Mouse (Mus musculus) thymus, adult 2 months (tissue): ENCODE measurements at regions not wholly inside any gene's neighbourhood (a gene's known extent, or its start where the extent isn't known, plus 50 kb on each side); places are given as distances from the start of the nearest gene placed in this dataset.

Source experiments
- DNase-seq: peaks from one replicate; pipeline ENCODE4 v3.0.0; 2021
- H3K27ac ChIP-seq: fragments of 200-500 bp; 2 replicates; pipeline ENCODE4 v1.5.1; 2012; ENCODE audit warnings: low read length, control low read depth; ENCODE audit not compliant: control insufficient read depth, insufficient read depth
- H3K27me3 ChIP-seq: fragments of 200-500 bp; 2 replicates; pipeline ENCODE4 v1.6.1; 2012; ENCODE audit warnings: mild to moderate bottlenecking, low read length, moderate library complexity, mixed read lengths; ENCODE audit not compliant: control insufficient read depth, insufficient read depth
- H3K36me3 ChIP-seq: fragments of 200-500 bp; 2 replicates; pipeline ENCODE4 v1.6.1; 2012; ENCODE audit warnings: mild to moderate bottlenecking, low read length, moderate library complexity; ENCODE audit not compliant: control insufficient read depth, insufficient read depth
- H3K4me1 ChIP-seq: fragments of 200-500 bp; replicated peaks from 2 replicates; pipeline ENCODE4 v1.6.1; 2012; ENCODE audit warnings: low read length; ENCODE audit not compliant: control insufficient read depth, insufficient read depth
- H3K4me3 ChIP-seq: fragments of 200-500 bp; 2 replicates; pipeline ENCODE4 v1.5.1; 2012; ENCODE audit warnings: mild to moderate bottlenecking, low read length, control low read depth, moderate library complexity; ENCODE audit not compliant: control insufficient read depth, insufficient read depth
- CTCF ChIP-seq: fragments of 200-500 bp; IDR thresholded peaks from 2 replicates; pipeline ENCODE4 v1.5.1; 2012; ENCODE audit warnings: mild to moderate bottlenecking, control low read depth, low read length, moderate library complexity, borderline replicate concordance; ENCODE audit not compliant: control insufficient read depth, poor library complexity, insufficient read depth; ENCODE audit errors: extremely low read depth
- POLR2A ChIP-seq: fragments of 200-500 bp; IDR thresholded peaks from 2 replicates; pipeline ENCODE4 v1.6.1; 2012; ENCODE audit warnings: mild to moderate bottlenecking, low read length, control low read depth, moderate library complexity; ENCODE audit not compliant: control insufficient read depth, poor library complexity, insufficient read depth; ENCODE audit errors: extremely low read depth
- WGBS: fragments of 180-500 bp; shearing (Covaris S2); methylation state at CpG from one replicate; pipeline ENCODE4 v1.1.7; 2018; 5-methylcytosine and 5-hydroxymethylcytosine counted together

DNA sequence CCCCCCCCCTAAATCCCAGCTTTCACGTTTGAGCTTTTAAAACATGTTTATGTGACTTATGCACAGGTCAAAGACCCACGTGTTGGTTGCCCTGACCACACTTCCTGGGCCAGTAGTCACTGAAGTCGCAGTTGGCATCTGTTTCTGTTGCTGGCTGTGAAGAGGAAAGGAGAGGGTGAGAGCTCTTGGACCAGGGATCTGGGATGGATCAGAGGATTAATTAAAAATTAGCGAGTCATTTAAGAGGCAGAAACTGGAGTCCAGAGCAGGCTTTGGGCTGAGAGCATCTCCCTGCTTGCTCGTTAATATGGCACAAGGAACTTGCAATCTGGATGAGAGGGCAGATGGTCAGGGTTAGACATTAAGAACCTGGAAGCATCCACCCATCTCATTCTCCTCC lies 59.1 kb upstream of the Syt6 start:
- no peak overlapping the region for H3K27ac ChIP-seq
- H3K27me3 ChIP-seq = no peaks in the 10 kb centered on the region
- H3K4me3 ChIP-seq = no peak overlapping the region
- TF ChIP-seq CTCF = no peak
- TF ChIP-seq POLR2A = no peak
- 56% methylated on average over 5 of the region's 5 CpGs for WGBS
- DNase-seq = no peak
- peaks cover 3% of the 10 kb centered on the region for H3K4me1 ChIP-seq
- H3K36me3 ChIP-seq = no peaks in the 10 kb centered on the region

GRCm38 (mm10) chr3:103517376-103518304 lies 57.4 kb upstream of the Syt6 start:
- H3K27ac ChIP-seq = no peak overlapping the region
- H3K4me1 ChIP-seq = peaks cover 3% of the 10 kb centered on the region
- no peaks in the 10 kb centered on the region for H3K36me3 ChIP-seq
- no peak overlapping the region for H3K4me3 ChIP-seq
- DNase-seq = no peak
- H3K27me3 ChIP-seq = no peaks in the 10 kb centered on the region
- WGBS = 87% methylated on average over 8 of the region's 8 CpGs
- TF ChIP-seq CTCF = no peak
- TF ChIP-seq POLR2A = no peak

DNA sequence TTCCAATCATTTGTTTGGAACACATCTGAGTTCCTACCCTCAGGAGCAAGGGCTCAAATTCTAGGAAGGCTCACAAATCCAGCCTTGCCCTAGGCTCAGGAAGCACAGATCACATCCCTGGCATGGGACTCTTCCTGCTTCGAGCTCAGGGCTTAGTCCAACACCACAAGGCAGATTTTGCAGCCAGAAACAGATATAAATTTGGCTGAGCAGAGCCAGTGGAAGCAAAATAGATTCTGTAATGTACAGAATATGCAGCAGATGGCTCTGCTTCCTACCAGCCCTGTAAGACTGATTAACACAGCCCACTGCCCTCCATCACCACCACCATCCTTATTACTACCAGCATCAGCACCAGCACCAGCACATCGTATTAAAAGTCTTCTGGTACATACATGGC lies 56.4 kb upstream of the Syt6 start:
- H3K36me3 ChIP-seq = no peaks in the 10 kb centered on the region
- H3K4me1 ChIP-seq = peaks cover 3% of the 10 kb centered on the region
- H3K27ac ChIP-seq = no peak overlapping the region
- H3K4me3 ChIP-seq = no peak overlapping the region
- no peak for TF ChIP-seq POLR2A
- TF ChIP-seq CTCF = no peak
- H3K27me3 ChIP-seq = no peaks in the 10 kb centered on the region
- WGBS = 95% methylated on average over 2 of the region's 2 CpGs
- DNase-seq = no peak
